Mouse (Mus musculus) thymus, postnatal 4 days (tissue): ENCODE data around the gene Olfr974.
"Not testable (repeated sequence)": the region's sequence is repeated elsewhere in the genome, so short reads cannot be mapped to it uniquely, and the experiment has no call there.

Experiments
- DNase-seq: peaks from one replicate; pipeline ENCODE4 v3.0.0; 2021

The Olfr974 gene

GRCm38 (mm10) chr9:39937201-39937600 lies at the start of gene Olfr974:
Gene Olfr974 (plus strand): TSS chr9:39937501.
- no peak for DNase-seq

GRCm38 (mm10) chr9:39905106-39905505 lies 32.2 kb upstream of the Olfr974 start:
- DNase-seq, result no peak

- no peak for DNase-seq
Measured at GRCm38 (mm10) chr9:39907036-39907435, 30.3 kb upstream of the Olfr974 start, which contains the start of gene Olfr229. Gene Olfr229 (plus strand): TSS chr9:39907336.

- DNase-seq, result no peak
Measured at GRCm38 (mm10) chr9:39909939-39910338, 27.4 kb upstream of the Olfr974 start.

- not testable (repeated sequence) for DNase-seq
Measured at GRCm38 (mm10) chr9:39927975-39928836, 9.1 kb upstream of the Olfr974 start.

DNA sequence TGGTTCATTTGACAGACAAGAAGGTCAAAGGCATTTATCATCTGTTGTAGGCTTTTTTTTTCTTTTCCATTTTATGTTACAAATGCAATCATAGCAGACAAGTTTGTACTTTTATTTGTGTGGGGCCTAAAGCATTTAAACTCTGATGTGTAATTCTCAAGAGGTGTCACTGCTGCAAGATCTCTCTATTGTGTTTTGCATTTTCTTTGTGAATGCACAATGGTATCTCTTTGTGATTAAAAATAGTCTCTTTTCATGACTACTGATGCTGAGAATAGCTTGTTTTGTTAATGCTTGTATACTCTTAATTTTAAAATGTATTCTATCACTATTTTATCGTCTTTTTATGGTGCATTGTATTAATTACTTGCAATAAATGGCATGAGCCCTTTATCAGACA lies 8.5 kb upstream of the Olfr974 start:
- not testable (repeated sequence) for DNase-seq

GRCm38 (mm10) chr9:39951946-39952345 lies 14.6 kb downstream of the Olfr974 start, which contains the start of gene Olfr975:
Gene Olfr975 (minus strand): TSS chr9:39952046.
- no peak for DNase-seq

- not testable (repeated sequence) for DNase-seq
Measured at GRCm38 (mm10) chr9:39961033-39961432, 23.7 kb downstream of the Olfr974 start, which contains the start of gene Olfr976. Gene Olfr976 (minus strand): TSS chr9:39961133.

GRCm38 (mm10) chr9:39976581-39977145 lies 39.4 kb downstream of the Olfr974 start:
- not testable (repeated sequence) for DNase-seq

GRCm38 (mm10) chr9:39991813-39992212 lies 54.5 kb downstream of the Olfr974 start, which contains the start of gene Olfr978:
Gene Olfr978 (plus strand): TSS chr9:39992113.
- no peak for DNase-seq
